Mouse (Mus musculus): ENCODE data around the gene Polr2c.

Gene Polr2c

DNA sequence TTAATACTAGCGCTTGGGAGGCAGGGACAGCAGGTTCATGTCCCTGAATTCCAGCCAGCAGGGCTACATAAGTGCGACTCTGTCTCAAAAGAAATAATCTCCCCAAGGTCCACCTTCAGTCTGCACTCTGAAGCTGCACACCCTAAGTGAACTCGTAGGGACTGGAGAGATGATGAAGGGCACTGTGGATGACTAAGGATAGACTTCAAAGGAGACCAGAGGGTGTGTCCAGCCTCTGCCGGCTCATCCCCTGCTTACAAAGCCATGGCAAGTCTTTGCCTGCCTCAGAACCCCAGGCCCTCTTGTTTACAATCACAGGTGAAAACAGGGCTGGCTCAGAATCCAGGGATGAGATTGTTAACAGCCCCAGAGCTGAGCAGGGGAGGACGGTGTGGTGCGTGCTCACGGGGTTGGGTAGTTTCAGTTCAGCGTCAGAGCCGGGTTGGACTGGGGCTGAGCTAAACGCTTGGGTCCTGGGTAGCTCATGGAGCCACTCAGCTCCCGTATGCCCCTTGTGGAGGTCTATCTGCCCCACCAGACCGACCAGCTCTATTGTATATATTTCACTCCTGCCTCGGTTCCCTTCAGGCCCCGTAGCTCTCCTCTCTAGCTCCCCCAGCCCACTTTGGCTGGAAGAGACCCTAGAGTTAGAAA is 31.3 kb downstream of the Polr2c start:
- DNase-seq, result no peak

DNA sequence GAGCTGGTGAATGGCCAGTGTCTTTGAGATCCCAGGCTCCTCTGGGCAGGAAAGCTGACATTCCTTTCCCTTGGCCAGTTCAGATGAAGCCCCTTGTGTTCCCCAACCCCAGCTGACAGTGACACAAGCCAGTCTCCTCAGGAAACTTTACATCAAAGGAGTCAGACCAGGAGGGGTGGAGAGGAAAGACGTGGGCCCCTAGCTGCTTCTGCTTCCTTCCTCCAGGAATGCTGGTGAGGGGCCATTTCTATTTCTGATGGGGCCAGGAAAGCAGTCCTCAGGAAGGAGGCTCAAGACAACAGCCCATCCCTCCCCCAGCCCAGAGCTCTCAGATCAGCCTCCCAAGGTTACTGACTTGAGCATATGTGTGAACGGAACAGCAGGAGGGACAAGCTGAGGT is 35.7 kb downstream of the Polr2c start:
- DNase-seq, result no peak

DNA sequence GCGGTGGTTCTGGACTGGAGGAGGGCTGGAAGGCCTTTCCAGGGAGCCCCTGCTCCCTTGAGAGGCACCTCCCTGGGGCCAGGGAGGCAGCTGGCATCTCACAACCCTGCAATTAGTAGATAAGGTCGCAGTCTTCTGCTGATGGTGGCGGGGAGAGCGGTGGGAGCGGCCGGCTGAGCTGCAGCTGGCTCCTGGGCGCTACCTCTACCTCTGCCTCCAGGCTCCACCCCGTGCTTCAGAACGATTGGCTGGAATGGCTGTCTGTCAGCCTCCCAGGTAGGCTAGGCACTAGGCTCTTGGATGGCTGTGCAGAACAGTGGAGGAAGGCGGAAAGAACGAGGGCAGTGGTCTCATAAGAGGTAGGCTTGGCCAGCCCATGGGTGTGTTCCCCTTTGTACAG is 42.0 kb downstream of the Polr2c start:
- DNase-seq, result no peak

DNA sequence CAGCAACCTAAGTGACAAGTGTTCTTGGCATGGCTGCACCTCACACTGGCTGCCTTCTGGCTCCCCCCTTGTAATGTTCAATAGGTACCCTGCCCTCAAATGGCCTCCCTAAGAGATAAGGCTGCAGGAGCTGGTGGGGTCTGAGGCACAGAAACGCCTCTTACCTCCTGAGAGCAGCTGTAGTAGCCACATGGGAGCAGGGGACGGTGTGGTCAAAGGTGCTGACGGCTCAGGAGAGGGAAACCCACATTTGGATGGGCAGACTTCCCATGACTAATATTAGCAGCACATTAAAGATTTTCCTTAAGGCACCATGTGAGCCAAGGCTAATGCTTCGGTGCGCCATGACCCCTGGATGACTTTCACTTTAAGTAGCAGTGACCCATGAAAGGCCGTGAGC is 43.4 kb downstream of the Polr2c start:
- no peak for DNase-seq

DNA sequence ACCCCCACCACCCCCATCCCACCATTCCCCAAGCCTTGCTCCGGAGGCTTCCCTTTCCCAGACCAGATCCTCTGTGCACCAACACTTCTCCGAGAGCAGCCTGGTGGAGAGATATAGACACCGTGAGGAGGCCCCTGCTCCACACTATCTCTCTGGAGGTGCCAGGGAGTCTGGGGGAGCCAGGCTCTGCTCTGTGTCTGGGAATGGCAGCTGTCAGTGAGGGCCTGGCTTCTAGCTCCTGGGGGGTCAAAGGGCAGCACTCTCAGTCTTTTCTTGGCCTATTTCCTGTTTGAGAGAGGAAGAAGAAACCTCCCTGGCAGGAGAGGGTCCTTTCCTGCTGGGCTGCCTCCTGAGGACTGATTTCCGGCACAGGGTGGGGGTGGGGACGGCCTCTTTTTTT is 43.8 kb downstream of the Polr2c start:
- DNase-seq, result no peak

DNA sequence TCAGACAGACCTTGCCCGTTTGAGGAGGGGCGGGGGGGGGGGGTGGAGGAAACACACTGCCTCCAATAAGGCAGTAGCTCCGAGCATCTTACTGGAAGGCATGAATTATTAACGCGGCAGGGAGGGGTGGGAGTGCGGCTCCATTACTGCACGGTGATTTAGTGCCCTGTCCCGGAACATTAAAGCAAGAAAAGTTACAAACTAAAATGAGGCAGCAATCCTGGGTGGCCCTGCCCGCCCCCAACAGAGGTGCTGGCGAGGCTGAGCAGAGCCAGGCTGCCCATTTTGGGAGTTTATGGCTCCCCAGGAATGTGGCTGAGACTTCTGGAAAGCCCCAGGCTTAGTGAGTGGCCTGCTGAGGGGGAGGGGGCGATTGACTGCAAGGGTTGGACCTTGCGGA is 46.5 kb downstream of the Polr2c start:
- DNase-seq, result no peak

DNA sequence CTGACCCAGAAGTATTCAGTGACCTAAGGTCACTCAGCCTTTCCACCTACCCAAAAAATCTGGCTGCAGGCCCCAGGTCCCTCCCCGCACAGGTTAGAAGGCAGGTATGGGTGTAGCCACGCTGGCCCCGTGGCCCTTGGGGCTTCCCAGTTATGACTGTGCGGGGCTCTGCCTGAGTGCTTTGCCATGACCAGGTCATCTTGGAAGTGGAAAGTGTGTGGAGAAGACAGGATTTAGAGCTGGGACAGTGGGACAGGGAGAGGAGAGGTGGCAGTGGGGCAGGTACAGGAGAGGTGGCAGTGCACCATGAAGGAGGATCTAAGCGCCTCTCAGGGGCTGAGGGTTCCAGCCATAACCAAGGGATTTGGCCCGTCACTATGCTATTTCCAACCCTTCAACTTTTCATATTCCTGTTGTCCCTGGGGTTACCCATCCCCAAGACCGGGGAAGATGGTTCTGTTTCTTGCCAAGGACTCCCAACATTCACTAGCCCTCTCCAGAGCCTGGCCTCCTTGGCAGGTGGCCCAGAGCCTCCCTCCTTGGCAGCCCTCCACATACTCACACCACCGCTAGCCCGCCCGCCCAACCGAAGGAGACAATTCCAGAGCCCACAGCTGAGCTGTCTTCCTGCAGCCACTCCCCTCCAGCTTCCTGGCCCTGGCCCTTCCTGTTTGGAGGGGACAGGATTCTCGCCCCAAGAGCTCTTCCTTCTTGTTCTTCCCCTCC is 47.4 kb downstream of the Polr2c start:
- DNase-seq, result peak; percentile 37 to 45

DNA sequence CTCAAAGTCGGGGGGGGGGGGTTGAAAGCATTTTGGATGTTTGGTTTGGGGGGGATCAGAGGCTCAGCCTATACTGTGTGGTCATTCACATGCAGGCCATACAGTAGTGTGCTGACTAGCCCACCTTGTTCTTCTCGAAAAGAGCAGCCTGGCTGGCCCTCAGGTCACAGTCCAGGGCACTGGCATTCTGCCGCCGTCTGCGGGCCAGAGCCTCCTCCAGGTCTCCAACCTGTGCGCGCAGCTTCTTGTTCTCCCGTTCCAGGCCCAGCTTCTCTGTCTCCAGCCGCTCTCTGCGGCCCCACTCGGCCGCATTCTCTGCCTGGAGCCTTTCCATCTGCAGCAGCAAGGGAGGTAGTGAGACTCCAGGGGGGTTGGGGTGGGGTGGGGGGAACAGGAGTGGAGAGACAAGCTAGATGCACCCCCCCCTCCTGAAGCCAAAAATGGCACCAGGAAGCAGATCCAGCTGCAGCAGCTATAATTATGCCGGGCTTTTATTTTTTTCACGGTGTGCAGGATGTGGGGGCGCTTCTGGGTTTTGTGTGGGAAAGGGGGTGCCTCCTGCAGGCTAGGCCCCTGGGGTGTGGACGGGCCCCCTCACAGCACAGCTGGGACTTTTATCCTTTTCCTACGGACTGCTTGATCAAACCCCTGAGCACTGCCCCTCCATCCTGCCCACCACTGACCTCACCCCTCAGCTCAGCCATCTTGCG is 50.5 kb downstream of the Polr2c start:
- no peak for DNase-seq

DNA sequence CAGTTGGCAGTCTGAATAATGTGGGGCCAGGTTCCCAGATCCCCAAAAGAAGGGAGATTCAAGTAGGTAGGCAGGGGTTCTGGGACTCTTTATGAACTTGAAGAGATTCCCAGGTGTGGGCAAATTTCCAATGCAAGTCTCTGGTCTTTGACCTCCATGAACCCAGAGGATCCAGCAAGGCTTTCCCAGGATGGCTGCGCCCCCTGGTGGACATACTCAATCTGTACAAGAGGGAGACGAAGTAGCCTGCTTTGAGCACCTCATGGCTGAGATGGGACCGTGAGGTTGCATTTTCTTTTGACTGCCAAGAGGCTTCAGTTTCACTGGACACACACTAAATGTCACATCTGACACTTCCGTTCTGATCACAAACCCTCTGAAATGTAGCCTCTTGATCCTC is 51.6 kb downstream of the Polr2c start:
- peak; percentile 44 to 78 for DNase-seq

DNA sequence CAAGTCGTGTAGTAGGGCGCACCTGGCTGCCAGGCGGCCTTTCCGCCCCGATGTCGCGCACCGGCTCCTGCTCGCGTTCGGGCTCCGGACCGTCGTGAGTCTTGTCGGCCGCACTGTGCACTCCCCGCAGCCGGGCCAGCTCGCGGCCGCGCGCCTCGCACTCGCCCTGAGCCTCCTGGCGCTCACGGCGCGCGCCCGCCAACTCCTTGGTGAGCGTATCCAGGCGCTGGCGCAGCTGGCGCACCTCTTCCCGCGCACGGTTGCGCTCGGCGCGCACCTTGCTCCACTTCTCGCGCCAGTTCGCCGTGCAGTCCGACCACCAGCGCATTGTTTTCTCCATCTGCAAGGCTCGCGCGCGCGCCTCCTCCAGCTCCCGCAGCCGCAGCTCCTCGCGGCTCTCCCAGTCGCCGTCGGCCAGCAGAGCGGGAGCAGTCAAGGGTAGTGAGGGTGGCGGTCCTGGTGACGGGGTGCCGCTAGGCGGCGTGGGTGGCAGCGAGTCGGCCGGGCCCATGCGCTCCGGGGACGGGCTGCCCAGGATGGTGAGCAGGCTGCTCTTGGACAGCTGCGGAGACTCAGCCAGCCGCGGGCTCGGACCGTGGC is 55.9 kb downstream of the Polr2c start:
- no peak for DNase-seq

DNA sequence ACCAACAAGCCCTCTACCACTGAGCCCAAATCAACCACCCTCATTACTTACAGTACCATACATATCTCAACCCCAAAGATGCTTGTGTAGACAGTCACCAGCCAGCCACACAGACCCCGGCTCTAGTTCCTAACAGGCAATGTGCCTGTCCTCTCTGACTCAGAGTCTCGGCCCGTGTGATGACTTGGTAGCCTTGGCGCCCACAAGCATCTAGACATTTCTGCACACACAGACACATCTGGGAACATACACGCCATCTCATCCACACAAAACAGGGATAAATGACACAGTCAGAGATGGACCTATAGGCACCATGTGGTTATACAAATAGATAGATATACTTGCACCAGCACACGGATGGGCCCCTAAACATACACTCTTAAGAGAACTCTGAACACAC is 57.0 kb downstream of the Polr2c start:
- no peak for DNase-seq

DNA sequence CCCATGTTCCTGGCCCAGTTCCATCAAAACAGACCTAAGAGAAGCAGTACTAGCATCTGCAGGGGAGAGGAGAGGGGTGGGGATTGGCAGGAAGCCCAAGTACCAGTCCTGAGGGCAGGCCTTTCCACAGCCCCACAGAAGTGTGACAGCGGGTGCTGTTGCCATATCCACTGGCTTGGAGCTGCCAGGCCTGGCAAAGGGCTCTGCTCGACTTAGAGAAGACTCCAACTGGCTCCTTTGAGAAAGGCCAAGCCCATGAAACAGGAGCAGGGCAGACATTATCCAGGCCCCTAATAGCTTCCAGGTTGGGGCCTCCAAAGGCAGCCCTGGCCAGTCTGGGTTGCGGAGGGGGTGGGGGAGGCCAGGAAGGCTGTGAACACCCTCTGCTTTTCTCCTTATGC is 57.5 kb downstream of the Polr2c start:
- no peak for DNase-seq

DNA sequence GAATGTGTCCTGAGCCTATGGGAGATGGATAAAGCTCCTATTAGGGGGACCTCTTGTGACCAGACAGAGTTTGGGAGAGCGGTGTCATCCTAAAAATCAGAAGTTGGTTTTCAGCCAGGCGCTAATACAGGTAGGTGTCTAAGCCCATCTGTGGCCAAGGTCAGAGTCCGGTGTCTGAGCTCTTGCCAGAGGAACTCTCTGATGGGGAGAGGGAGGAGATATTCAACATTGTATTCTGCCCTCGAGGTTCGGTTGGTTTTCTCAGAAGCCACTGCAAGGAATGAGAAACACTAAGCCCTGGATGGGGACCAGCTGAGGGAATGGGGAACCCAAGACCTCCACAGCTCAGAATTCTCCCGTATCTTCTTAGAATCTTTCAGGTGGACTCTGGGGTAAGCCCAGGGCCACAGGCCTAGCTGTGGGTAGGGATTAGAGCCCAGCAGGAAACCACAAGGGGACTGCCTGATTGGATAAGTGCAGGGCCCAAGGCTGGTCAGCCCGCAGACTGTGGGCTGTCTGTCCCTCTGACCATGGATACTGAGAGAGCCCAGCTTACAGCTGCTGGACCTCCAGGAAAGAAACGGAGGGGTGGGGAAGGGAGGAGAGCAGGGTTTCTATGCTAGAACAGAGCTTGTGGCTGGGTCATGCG is 59.2 kb downstream of the Polr2c start:
- DNase-seq, result no peak

DNA sequence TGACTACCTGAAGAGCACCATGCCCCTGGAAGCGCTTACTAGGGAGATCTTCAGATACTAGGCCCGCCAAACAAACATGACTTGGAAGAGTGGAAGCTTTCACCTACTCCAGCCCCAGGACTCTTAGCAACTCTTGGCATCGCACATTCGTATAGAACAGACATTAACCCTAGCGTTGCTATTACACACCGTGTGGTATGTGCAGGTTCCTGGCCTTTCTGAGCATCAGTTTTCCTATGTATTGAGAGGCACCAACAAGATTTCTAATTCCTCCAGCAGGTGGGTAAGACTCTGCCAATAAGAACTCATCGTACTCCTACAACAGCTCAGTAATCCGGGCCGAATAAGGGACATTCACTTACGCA is 59.7 kb downstream of the Polr2c start:
- DNase-seq, result no peak

DNA sequence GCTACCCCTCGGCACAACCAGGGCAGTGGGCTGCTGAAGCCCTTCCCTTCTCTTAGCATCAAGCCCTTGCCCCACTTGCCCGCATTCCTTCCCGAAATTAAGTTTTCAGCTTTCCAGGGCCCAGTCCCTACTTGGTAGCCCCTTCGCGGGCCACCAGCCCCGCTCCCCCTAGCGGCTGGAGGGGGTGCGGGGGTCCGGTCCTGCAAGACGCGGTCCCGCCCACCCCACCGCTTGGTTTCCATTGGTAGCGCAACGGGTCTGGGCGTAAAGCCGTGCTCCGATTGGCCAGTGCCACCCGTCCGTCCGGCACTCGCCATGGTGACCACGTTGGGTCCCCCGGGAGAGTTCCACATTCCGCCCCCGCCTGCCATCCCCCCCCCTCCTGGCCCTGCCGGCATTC is 60.1 kb downstream of the Polr2c start:
- peak; percentile 81 to 86 for DNase-seq

DNA sequence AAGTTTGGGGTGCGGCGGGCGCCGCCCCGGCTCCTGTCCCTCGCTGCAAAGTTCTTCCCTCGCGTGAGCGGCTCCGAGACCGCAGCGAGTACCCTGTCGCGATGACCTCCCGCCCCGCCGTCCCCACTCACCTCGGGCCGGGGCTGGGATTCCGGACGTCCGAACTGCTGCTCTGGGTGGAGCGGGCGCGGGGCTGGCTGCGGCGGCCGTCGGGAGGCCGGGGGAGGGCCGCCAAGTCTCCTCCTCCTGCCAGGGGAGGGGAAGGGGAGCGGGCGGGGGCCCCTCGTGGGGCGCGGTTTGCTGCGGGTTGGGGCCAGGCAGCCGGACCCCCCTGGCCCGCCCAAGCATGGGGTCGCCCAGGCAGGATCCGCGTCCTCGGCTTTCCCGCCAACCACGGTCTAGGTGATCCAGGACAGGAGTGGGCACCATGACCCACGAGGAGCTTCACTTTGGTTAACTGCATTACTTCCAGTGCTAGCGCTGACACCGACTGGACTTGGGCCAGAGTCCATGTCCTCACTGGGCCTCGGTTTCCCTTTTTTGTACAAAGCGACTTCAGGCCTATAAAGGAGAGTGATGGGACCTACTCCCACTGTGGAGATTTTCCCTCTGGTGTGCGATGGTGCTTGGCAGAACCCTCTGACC is 60.7 kb downstream of the Polr2c start, which contains the start of gene Ccdc102a:
Gene Ccdc102a (minus strand): TSS at position 248 of the 645 bp plus-strand sequence.
- peak in 1 of 2 experiments; percentile 50 for DNase-seq

DNA sequence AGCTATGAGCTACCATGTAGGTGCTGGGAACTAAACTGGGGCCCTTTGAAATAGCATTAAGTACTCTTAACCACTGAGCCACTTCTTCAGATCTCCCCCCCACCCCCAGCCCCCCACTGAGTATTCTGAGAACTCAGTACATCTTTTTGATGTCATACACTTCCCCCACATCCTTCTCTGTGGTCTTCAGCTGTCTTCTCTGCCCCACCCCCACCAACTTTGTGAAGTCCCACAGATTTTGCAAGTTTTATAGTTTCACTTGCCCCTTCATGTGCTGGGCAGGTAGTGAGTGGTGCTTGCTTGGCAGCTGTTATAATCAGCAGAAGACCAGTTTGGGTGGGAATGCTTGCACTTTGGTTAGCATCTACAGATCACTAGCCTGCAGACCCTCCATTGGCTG is 62.0 kb downstream of the Polr2c start:
- DNase-seq, result no peak

DNA sequence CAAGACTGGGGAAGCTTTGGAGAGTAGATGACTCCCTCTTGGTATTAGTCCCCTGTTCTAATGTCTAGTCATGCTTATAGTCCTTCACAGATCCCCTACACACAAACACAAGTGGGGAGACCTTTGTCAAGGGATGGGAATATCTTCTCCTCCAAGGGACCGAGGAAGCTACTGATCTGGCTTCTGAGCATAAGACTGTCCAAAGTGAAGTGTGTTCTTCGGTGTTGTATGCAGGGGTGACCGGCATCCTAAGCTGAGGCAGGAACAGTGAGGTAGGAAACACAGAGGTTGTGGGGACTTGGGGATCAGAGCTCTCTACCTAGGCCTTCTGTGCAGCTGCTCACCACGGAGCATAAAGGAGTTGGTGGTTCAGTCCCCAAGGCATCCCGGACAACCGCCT is 64.9 kb downstream of the Polr2c start:
- DNase-seq, result no peak

DNA sequence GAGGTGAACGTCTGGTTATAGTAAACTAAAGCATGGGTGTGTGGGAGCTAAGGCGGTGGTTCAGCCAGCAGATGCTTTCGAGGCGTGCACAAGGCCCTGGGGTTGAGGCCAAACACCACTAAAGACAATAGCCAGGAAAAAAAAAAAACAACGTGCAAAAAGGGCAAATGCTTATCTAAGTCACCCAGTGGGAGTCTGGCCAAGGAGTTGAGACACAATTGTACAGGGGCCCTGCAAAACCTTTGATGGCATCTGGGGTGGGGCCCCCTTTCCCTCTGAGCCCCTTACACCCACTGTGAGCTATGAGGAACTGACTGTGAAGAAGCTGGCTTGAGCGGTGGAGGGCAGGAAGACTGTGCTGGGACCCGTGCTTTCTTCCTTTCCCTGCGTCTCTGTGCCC is 65.4 kb downstream of the Polr2c start:
- DNase-seq, result no peak

All from spleen, adult 18-20 months (tissue).